Mouse (Mus musculus) ES-E14 (cell line): ENCODE data around the gene Trim44. TPM values are rescaled to one million over a fixed set of nuclear protein-coding genes. Genes with fewer than 3 reads are reported as not detected.

ENCODE experiments used
- DNase-seq: peaks from one replicate; pipeline ENCODE4 v3.0.0-alpha.2; 2013; ENCODE audit warnings: low read depth, low spot score
- H3K27ac ChIP-seq: 2 replicates; pipeline ENCODE4 v1.5.1; 2012; ENCODE audit warnings: low read depth, mild to moderate bottlenecking, low read length, moderate library complexity, mixed read lengths; ENCODE audit not compliant: poor library complexity, insufficient read depth, severe bottlenecking
- H3K36me3 ChIP-seq: 2 replicates; pipeline ENCODE4 v1.6.1; 2012; ENCODE audit warnings: mild to moderate bottlenecking, low read length, moderate library complexity, mixed read lengths; ENCODE audit not compliant: control insufficient read depth, poor library complexity, insufficient read depth, severe bottlenecking
- H3K4me1 ChIP-seq, 2 experiments: fragments of 150-350 bp in 1 of 2; sonication (generic) in 1 of 2; 2 replicates each; pipeline ENCODE4 v1.6.1; 2012; ENCODE audit warnings: low read length in 2 of 2, mild to moderate bottlenecking in 1 of 2, mixed read lengths in 1 of 2; ENCODE audit not compliant: control insufficient read depth in 2 of 2, insufficient read depth in 2 of 2, poor library complexity in 1 of 2
- H3K4me3 ChIP-seq, 2 experiments: fragments of 150-350 bp in 1 of 2; sonication (generic) in 1 of 2; 2 replicates each; pipeline ENCODE4 v1.5.1; 2012; ENCODE audit warnings: low read length in 2 of 2, low read depth in 1 of 2, mild to moderate bottlenecking in 1 of 2, mixed read lengths in 1 of 2; ENCODE audit not compliant: insufficient read depth in 1 of 2, poor library complexity in 1 of 2, severe bottlenecking in 1 of 2
- H3K9ac ChIP-seq: 2 replicates; pipeline ENCODE4 v1.6.1; 2012; ENCODE audit warnings: low read depth, mild to moderate bottlenecking, low read length, mixed read lengths; ENCODE audit not compliant: poor library complexity, insufficient read depth, severe bottlenecking
- H3K9me3 ChIP-seq: fragments of 150-350 bp; sonication (generic); 2 replicates; pipeline ENCODE4 v1.6.1; 2012; ENCODE audit warnings: low read depth, mild to moderate bottlenecking, low read length; ENCODE audit not compliant: control insufficient read depth, insufficient read depth
- CHD2 ChIP-seq: IDR thresholded peaks from 2 replicates; pipeline ENCODE4 v1.6.1; 2014; ENCODE audit warnings: mild to moderate bottlenecking, low read depth, low read length, inconsistent platforms
- HCFC1 ChIP-seq: IDR thresholded peaks from 2 replicates; pipeline ENCODE4 v1.6.1; 2012; ENCODE audit warnings: low read length, inconsistent platforms, borderline replicate concordance; ENCODE audit not compliant: insufficient read depth
- MAFK ChIP-seq: IDR thresholded peaks from 2 replicates; pipeline ENCODE4 v1.6.1; 2014; ENCODE audit warnings: mild to moderate bottlenecking, low read depth, low read length, inconsistent platforms; ENCODE audit not compliant: insufficient read depth
- ZC3H11A ChIP-seq: IDR thresholded peaks from 2 replicates; pipeline ENCODE4 v1.6.1; 2012; ENCODE audit warnings: low read depth, mild to moderate bottlenecking, inconsistent platforms, low read length, borderline replicate concordance
- ZNF384 ChIP-seq: IDR thresholded peaks from 2 replicates; pipeline ENCODE4 v1.6.1; 2012; ENCODE audit warnings: low read depth, low read length, inconsistent platforms
- in situ Hi-C, 2 experiments: fragments of 600-800 bp; cut with MboI; formaldehyde crosslinking; loops; one replicate each; pipeline ENCODE4 v1.15.1; 2025; ENCODE audit warnings: low sequenced_read_pairs in 2 of 2, inconsistent platforms in 1 of 2; ENCODE audit not compliant: unreplicated experiment in 2 of 2
- total RNA-seq: library from RNA; depleted of rRNA; stranded (reverse); fragments of 300-350 nt; gene quantifications from 2 replicates; pipeline ENCODE4 v1.2.3, GENCODE M21; 2012

The Trim44 gene
- total RNA-seq, 1 experiment = 32.0 TPM

DNA sequence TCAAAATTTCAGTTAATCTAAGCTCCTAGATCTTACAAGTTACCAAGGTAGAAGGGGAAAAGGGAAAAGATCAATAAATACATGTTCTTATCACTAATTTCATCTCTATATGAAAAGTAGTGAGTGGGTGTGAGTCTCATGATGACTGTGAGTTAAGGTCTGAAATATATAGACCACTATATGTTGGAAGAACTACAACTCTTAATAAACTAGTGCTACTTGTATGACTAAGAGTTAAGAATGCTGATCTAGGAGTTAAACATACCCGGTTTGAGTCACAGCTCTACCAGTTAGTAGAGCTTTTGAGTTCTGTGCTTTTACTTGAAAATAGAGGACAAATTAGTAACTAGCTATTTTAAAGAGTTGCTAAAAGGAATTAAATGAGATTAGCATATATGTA is 94.7 kb downstream of the Trim44 start:
- H3K9ac ChIP-seq = no peak overlapping the region
- H3K27ac ChIP-seq = no peak overlapping the region
- H3K4me3 ChIP-seq = no peak overlapping the region
- in situ Hi-C loops = no loop called here
- H3K9me3 ChIP-seq = no peaks in the 10 kb centered on the region
- no peaks in the 10 kb centered on the region for H3K4me1 ChIP-seq
- TF ChIP-seq HCFC1 (no peak), CHD2 (no peak), ZNF384 (no peak), MAFK (no peak), ZC3H11A (no peak)
- H3K36me3 ChIP-seq = no peaks in the 10 kb centered on the region
- no peak for DNase-seq

DNA sequence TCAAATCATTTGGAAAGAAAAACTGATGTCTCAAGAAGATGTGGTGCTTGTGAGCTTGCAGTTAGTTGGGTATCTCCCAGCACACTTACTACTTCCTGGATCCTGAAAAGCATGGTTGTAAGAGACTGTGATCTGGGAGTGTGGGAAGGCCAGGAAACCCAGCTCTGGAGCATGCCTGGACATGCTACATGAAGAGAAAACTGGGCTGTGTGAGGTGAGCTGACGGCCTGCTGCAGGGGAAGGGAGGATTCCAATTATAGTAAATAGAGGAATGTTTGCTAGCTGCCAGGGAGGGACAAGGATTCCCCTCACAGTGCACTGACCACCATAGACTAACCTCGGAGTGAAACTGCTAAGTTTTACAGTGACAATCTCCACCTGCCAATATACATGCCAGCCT is 104.4 kb downstream of the Trim44 start:
- no peak overlapping the region for H3K27ac ChIP-seq
- no peak overlapping the region for H3K4me3 ChIP-seq
- no peak for DNase-seq
- in situ Hi-C loops = no loop called here
- H3K36me3 ChIP-seq = no peaks in the 10 kb centered on the region
- H3K4me1 ChIP-seq = no peaks in the 10 kb centered on the region
- TF ChIP-seq ZNF384 (no peak), MAFK (no peak), CHD2 (no peak), ZC3H11A (no peak), HCFC1 (no peak)
- no peaks in the 10 kb centered on the region for H3K9me3 ChIP-seq
- no peak overlapping the region for H3K9ac ChIP-seq

DNA sequence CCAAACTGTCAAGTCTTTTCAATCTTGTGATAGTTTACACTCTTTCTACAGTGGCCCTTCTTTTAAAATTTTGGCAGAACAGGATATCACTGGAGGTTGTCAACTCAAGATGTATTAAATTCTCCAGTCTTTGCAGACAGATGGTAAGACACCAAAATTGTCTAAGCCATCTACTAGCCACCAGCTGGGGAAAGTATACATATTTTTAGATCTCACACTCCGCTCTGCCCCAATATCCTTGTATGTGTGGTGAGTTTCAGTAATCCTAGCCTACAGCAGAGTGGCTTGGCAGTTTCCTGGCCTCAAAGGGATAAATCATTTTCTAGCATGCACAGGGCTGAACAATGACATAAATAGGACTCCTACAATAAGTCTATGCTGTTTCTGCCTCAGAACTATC is 105.1 kb downstream of the Trim44 start:
- in situ Hi-C loops = no loop called here

DNA sequence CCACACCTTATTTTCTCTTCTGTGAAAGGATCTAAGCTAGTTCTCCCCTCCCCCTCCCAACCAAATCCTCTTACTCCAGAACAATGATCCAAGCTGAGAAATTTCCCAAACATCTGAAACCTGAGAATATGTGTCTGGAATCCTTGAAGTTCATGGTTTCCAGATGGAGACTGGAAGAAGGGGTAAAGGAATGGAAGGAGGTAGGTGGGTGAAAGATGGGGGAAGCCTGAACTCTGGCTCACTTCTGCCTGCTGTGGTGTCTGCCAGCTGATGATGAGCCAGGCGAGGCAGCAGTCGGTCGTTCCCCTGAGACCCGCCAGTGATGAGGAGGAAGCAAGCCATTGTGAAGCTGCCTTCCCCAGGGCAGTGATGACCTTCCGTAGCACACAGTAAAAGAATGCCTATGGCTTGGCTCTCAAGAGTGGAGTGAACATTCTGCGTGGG is 112.8 kb downstream of the Trim44 start:
- in situ Hi-C loops = no loop called here
- no peak overlapping the region for H3K27ac ChIP-seq
- no peak overlapping the region for H3K4me3 ChIP-seq
- DNase-seq = no peak
- no peak overlapping the region for H3K9ac ChIP-seq
- H3K9me3 ChIP-seq = no peaks in the 10 kb centered on the region
- TF ChIP-seq ZNF384 (no peak), CHD2 (no peak), ZC3H11A (no peak), HCFC1 (no peak), MAFK (no peak)
- H3K36me3 ChIP-seq = no peaks in the 10 kb centered on the region
- H3K4me1 ChIP-seq = no peaks in the 10 kb centered on the region

More for the DNA sequence above, 105.1 kb downstream of the Trim44 start:
- Histone ChIP-seq H3K4me1 (no peaks in the 10 kb centered on the region), H3K9ac (no peak overlapping the region), H3K4me3 (no peak overlapping the region), H3K27ac (no peak overlapping the region), H3K9me3 (no peaks in the 10 kb centered on the region), H3K36me3 (no peaks in the 10 kb centered on the region)
- DNase-seq = no peak
- TF ChIP-seq CHD2 (no peak), ZNF384 (no peak), ZC3H11A (no peak), MAFK (no peak), HCFC1 (no peak)

DNA sequence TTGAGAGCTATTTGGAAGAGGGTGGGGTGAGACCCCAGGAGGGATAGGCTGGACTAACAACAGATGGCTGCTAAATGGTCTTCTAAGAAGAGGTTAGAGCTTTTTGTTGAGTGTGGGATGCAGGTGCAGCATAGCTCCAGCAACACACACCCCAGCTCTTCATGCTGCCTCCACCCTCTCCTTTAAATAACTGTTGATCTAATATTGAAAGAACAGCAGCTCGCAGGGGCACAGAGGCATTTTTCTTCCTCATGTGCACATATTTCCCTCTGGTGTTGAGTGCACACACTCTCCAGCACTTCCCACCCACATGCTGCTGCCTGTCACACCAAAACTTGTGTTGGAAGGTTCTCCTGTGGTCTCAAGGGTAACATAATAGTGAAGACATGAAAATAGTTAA is 114.4 kb downstream of the Trim44 start:
- no peak for TF ChIP-seq ZNF384
- TF ChIP-seq ZC3H11A = no peak
- TF ChIP-seq MAFK = no peak
- TF ChIP-seq CHD2 = no peak
- TF ChIP-seq HCFC1 = no peak
- in situ Hi-C loops = no loop called here
- no peak for DNase-seq
- no peak overlapping the region for H3K9ac ChIP-seq
- H3K4me3 ChIP-seq = no peak overlapping the region
- H3K4me1 ChIP-seq = no peaks in the 10 kb centered on the region
- H3K27ac ChIP-seq = no peak overlapping the region
- no peaks in the 10 kb centered on the region for H3K9me3 ChIP-seq
- no peaks in the 10 kb centered on the region for H3K36me3 ChIP-seq
